Mouse (Mus musculus): ENCODE results near the gene Pxdc1.

Gene Pxdc1

DNA sequence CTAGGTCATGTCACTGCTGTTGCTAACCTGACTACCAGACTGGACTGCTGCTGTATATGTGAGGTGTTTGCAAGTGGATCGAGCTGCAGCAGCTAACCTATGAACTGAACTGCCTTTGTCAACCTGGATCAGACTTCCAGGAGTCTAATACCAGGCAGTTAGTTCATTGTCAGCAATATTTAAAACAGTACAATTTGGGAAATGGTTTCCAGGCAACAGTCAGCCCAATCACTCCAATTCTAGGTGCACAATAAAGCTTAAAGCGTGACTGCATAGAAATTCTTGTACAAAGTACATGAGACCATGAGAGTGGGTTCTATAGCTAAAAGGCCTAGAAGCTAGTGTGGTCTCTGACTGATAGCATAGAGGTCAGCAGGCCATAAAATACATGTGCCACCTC, 28.9 kb downstream of the Pxdc1 start:
- in situ Hi-C loops (cut with MboI; ENCODE audit: low pct_unique_long_range_greater_than_20kb in 1 of 2, low sequenced_read_pairs in 2 of 2, unreplicated experiment in 1 of 2), result no loop called here

DNA sequence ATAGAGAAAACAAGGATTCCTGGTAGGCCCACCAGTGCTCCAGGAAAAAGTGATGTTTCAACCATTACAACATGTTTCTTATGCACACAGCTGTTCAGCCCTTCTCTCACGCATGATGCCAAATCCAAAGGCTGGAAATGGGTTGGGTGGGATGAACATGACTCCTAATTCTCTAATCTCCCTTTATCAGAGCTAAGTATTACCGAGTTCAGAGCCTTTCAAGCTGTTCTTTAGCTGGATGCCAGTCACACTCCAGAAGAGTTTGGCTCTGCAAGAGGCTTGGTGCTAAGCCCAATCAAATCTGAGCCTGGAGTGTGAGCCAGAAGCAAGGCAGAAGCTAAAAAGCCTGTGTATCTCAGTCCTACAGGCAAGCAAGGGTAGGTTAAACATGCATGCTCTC, 40.9 kb downstream of the Pxdc1 start:
- in situ Hi-C loops (cut with MboI; ENCODE audit: low pct_unique_long_range_greater_than_20kb in 1 of 2, low sequenced_read_pairs in 2 of 2, unreplicated experiment in 1 of 2), result no loop called here

DNA sequence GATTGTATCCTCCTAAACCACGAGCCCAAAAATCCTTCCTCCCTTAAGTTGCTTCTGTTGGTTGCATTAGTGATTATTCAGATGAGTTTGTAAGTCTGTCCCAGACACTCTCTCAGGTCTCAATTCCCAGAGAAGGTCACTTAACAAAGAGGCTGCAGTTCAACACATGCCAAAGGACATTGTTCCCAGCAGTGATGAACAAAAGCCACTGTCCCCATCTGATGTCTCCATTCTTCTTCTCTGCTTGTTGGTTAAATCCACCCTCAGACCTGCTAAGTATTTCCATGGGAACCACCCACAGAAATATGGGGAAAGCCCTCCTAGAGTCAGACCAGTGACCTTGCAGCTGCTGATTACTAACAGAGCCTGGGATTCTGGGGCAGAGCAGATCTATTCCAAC, 43.6 kb downstream of the Pxdc1 start:
- in situ Hi-C loops (cut with MboI; ENCODE audit: low pct_unique_long_range_greater_than_20kb in 1 of 2, low sequenced_read_pairs in 2 of 2, unreplicated experiment in 1 of 2), result no loop called here

DNA sequence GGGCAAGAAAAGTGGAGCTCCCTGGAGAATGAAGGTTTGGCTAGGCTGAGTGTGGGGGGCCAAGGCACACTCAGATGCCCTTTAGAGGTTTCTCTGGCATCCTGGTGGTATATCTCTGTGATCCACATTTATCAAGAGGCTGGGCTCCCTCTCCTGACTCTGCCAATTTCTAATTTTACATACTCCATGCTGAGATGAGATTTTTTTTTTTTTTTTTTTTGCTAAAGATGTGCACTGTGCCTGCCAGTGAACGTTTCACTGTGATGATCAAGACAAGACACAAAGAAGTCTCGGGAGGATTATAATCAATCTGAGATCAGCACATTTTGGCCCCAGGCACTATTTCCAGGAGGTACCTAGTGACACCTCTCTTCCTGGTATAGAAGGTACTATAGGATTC, 46.2 kb downstream of the Pxdc1 start:
- in situ Hi-C loops (cut with MboI; ENCODE audit: low pct_unique_long_range_greater_than_20kb in 1 of 2, low sequenced_read_pairs in 2 of 2, unreplicated experiment in 1 of 2), result no loop called here

DNA sequence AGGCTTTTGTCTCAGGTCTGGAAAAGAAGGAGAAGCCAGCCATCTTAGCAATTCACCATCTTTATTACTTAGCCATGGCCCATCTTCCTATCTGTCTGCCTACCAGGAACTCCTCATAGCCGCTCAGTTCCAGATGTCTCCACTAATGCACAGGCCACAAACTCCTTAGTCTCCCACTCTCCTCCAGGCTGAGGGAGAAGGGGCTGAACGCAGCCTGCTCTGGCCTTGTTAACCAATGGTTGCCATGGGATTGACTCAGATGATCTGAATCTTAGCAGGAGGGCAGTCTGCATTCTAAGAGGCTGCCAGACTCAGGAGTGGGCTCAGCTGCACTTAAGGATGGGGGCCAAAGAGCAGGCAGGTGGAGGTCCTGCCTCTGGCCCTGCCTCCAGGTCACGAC, 47.4 kb downstream of the Pxdc1 start:
- in situ Hi-C loops (cut with MboI; ENCODE audit: low pct_unique_long_range_greater_than_20kb in 1 of 2, low sequenced_read_pairs in 2 of 2, unreplicated experiment in 1 of 2), result no loop called here

DNA sequence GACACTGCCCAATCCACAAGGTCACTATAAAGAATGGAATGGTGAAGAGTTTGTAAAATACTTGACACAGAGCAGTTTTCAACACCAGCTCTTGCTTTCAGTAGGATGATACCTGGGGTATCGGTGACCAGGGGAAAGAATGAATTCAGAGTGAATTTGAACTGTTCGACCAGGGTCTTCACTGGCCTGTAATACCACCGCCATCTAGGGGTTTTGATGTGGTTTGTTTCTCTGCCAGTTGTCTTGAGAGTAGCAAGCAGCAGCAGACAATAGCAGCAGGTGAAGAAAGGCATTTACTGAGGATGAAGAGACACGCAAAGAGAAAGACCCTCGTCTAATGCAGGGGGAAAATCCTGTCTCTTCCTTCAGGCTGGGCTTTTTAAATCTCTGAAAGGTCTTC, 48.1 kb downstream of the Pxdc1 start:
- in situ Hi-C loops (cut with MboI; ENCODE audit: low pct_unique_long_range_greater_than_20kb in 1 of 2, low sequenced_read_pairs in 2 of 2, unreplicated experiment in 1 of 2), result no loop called here

DNA sequence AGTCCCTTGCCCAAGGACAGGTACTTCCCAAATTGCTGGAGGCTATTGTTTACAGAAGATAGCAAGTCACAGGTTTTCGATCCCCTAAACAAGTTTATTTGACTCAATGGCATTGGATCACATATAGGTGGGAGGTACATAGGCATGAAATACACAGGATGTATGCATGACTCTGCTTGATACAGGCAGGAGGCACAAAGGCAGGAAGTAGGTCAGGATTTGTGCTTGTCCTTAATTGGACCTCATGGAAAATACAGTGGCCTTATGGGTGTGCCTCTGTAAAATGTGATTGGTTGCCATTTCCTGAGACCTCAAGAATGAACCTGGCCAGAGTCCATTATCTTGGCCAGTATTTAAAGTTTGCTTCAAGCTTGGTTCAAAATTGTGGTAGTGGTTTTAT, 48.9 kb downstream of the Pxdc1 start:
- in situ Hi-C loops (cut with MboI; ENCODE audit: low pct_unique_long_range_greater_than_20kb in 1 of 2, low sequenced_read_pairs in 2 of 2, unreplicated experiment in 1 of 2), result no loop called here

DNA sequence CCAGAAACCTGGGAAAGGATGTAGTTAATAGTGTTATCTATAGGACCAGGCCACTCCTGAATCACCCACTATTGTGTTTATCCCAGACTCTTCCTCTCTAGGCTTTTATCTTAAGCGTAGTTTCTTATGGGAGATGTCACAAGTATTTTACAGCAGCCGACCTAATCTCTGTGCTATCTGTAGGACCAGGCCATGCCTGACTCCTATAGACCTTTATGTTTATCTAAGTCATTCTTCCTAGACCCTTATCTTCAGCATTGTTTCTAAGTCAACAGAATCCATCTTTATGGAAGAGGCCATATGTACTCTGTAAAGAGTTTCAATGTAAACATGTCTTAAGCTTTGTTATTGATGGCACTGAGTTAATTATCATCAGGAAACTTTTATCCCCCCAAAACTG, 50.5 kb downstream of the Pxdc1 start:
- in situ Hi-C loops (cut with MboI; ENCODE audit: low pct_unique_long_range_greater_than_20kb in 1 of 2, low sequenced_read_pairs in 2 of 2, unreplicated experiment in 1 of 2), result no loop called here

DNA sequence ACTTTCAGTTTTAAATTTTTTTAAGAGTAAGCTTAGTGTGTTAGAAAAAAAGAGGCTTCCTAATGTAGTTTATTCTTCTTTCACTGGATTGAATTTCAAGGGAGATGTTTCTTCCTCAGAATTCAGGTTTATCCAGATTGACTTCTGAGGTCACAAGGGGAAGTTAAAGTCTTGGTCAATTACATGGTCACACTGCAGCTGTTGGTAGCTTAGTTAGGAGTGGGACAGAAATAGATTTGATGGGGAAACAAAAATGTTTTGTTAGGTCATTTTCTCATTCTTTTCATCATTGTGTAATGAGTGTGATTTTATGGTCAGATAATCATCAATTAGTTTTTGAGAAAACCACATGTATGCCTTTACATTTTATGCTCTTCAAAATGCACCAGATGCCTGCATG, 56.5 kb downstream of the Pxdc1 start:
- in situ Hi-C loops (cut with MboI; ENCODE audit: low pct_unique_long_range_greater_than_20kb in 1 of 2, low sequenced_read_pairs in 2 of 2, unreplicated experiment in 1 of 2), result no loop called here
